Mouse (Mus musculus) C3H10T1/2 (cell line): ENCODE measurements around the gene Zkscan4. TPM values are rescaled to one million over a fixed set of nuclear protein-coding genes. Genes with fewer than 3 reads are reported as not detected.

ENCODE experiments used
- polyA plus RNA-seq, 2 experiments: library from polyadenylated mRNA; unstranded; fragments of >200 nt; fragmentation: generic; extraction: Trizol; gene quantifications; one replicate each; pipeline ENCODE4 v1.2.1; 2012; ENCODE audit warnings: missing spikeins in 2 of 2

Zkscan4 gene
- polyA plus RNA-seq = under 1 TPM in 1 of 2 experiments, not detected in 1; 0.33 TPM

DNA sequence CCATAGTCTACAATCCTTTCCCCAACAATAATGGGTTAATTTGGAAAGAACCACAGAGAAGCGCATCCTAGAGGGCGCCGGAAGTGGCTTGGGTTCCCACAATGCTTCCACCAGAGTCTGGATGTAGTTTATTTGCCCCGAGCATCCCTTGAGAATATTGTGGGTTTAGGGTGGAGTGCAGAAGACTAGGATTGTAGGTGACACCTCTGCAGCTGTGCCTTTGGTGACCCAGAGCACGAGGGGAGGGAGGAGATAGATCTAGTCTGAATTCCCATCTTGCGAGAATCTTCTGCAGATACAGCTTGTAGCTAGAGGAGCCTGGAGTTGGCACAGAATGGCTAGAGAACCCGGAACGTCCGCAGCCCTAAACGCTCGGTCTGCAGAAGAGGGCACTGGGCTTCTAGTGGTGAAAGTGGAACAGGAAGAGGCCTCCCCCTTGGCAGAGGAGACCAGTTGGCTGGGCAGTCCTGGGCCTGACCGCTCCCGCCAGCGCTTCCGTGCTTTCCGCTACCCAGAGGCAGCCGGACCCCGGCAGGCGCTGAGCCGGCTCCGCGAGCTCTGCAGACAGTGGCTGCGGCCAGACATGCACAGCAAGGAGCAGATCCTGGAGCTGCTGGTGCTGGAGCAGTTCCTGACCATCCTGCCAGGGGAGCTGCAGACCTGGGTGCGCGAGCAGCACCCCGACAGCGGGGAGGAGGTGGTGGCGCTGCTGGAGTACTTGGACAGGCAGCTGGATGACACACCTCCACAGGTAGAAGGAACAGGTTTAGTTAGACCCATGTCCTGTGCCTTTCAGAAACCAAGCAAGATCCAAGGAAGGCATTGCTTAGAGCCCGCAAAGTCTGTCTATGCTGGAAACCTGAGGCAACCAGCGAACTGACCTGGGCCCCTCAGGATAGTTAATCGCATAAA lies at the start of gene Zkscan4, which contains the start of gene Gm10065:
Gene Zkscan4, plus strand, starts transcription at position 149 of the 912 bp plus-strand sequence.
Gene Gm10065, minus strand, starts transcription at position 683 of the 912 bp plus-strand sequence.

DNA sequence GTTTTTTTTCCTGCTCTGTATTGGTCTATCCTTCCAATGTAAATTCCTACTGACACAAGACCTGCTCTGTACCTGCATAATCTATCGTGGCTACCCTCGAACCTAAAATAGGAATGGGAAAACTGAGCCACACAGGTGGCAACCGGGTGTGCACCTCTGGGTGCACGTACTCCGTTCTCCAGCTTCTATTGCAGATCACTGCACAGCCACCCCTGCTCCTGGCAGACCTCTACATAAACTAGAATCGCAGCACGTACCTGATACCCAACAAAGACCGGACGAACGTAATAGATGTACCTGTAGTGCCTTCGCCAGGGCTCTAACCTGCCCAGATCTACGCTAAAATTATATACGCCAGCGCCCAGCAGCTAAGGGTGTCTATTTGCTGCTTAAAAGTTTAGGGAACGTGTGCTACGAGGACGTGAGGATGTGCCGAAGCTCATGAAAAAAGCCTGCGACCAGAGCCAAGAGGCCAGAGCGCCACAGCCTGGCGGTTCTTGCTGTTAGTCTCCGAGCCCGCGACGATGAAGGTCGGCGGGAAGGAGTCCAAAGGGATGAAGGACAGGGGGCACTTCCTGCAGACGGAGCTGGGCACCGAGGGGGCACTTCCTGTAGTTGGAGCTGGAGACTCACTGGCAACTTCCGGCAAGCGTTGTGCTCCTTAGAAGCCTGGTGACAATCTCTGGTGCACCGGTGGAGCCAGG lies 38.1 kb upstream of the Zkscan4 start, which contains the start of gene Pgbd1:
Gene Pgbd1, minus strand, starts transcription at position 556 of the 704 bp plus-strand sequence.

GRCm38 (mm10) chr13:21453449-21453848 lies 25.3 kb upstream of the Zkscan4 start, which contains the start of gene Zscan26:
Gene Zscan26 (minus strand): TSS chr13:21453730.

DNA sequence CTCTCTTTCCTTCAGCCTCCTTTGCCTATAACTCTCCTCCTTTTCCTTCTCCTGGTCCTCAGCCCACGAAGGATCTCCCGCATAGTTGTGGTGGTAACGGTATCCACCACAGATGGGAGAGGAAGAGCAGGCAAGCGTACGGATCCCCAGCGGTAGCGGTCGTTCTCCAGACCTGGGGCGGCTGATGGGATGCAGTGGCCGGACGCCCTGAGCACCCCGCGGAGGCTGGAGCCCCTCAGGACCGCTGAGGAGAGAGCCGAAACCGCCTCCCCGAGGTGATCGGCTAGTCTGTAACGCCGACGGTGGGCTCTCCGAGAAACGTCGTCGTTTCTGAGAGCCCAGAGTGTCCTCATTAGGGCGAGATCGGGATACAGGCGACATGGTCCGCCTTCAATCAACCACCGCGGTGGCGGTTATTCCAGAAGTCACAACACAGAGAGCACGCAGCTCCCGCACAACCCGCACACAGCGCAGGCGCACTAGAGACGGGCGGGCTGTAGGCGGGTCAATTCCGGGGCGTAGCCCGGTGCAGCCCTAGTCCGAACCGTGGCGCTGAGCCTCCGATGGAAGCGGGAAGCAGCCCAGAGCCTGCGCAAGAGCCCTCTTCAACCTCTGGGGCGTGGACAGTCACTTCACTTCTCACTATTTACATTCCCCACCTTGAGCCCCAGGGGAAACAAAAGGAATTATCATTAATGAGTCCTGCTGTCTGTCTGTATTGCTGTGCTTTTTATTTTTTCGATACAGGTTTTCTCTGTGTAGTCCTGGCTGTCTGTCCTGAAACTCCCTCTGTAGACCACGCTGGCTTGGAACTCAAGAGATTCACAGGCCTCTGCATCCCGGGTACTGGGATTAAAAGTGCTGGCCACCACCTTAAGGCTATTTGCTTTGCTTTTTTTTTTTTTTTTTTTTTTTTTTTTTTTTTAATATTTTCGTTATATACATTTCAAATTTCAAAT lies 10.4 kb upstream of the Zkscan4 start, which contains the start of gene Nkapl:
Gene Nkapl, minus strand, starts transcription at position 449 of the 959 bp plus-strand sequence.

GRCm38 (mm10) chr13:21495080-21495479 lies 16.4 kb downstream of the Zkscan4 start, which contains the start of gene AK157302:
Gene AK157302 (plus strand): TSS chr13:21495223.

GRCm38 (mm10) chr13:21501182-21501581 lies 22.5 kb downstream of the Zkscan4 start, which contains the start of gene Gm11273:
Gene Gm11273 (minus strand): TSS chr13:21501418.

GRCm38 (mm10) chr13:21530781-21531201 lies 52.1 kb downstream of the Zkscan4 start, which contains the start of gene Zkscan8:
Gene Zkscan8 (minus strand): TSS chr13:21531120.

Other genes starting within 250 kb of the Zkscan4 start
- gene Gpx5, start 186.2 kb upstream of the Zkscan4 start, polyA plus RNA-seq = not detected
- not detected for gene Gpx6, start 166.8 kb upstream of the Zkscan4 start, polyA plus RNA-seq
- not detected for gene Olfr1367, start 132.0 kb upstream of the Zkscan4 start, polyA plus RNA-seq
- gene Zscan12, start 116.1 kb upstream of the Zkscan4 start, polyA plus RNA-seq = 1 to 10 TPM in 1 of 2 experiments, under 1 TPM in 1; 0.33 to 4.3 TPM
- 10 to 100 TPM in 1 of 2 experiments, 1 to 10 TPM in 1; 1.0 to 19.6 TPM for gene Zkscan3, start 76.2 kb upstream of the Zkscan4 start, polyA plus RNA-seq
- gene Pgbd1, start 37.8 kb upstream of the Zkscan4 start, polyA plus RNA-seq = not detected
- 1 to 10 TPM in 1 of 2 experiments, under 1 TPM in 1; 0.18 to 5.0 TPM for gene Zscan26, start 25.2 kb upstream of the Zkscan4 start, polyA plus RNA-seq
- not detected for gene Nkapl, start 10.4 kb upstream of the Zkscan4 start, polyA plus RNA-seq
- gene Gm10065, start 534 bp downstream of the Zkscan4 start, polyA plus RNA-seq = not detected
- under 1 TPM; 0.14 to 0.60 TPM for gene AK157302, start 16.3 kb downstream of the Zkscan4 start, polyA plus RNA-seq
- gene Gm11273, start 22.5 kb downstream of the Zkscan4 start, polyA plus RNA-seq = 10 to 100 TPM; 15.6 to 26.8 TPM
- 1 to 10 TPM in 1 of 2 experiments, under 1 TPM in 1; 0.26 to 1.2 TPM for gene Zkscan8, start 52.2 kb downstream of the Zkscan4 start, polyA plus RNA-seq
- gene Olfr1366, start 63.9 kb downstream of the Zkscan4 start, polyA plus RNA-seq = under 1 TPM; 0.01 to 0.05 TPM
- not detected for gene Olfr1535, start 81.0 kb downstream of the Zkscan4 start, polyA plus RNA-seq
- gene Olfr1364, start 102.9 kb downstream of the Zkscan4 start, polyA plus RNA-seq = not detected
- gene Olfr1362, start 135.1 kb downstream of the Zkscan4 start, polyA plus RNA-seq = not detected
- gene Olfr11, start 163.6 kb downstream of the Zkscan4 start, polyA plus RNA-seq = under 1 TPM in 1 of 2 experiments, not detected in 1; 0.02 TPM
- not detected for gene Olfr1361, start 184.5 kb downstream of the Zkscan4 start, polyA plus RNA-seq
- not detected for gene Olfr1360, start 198.5 kb downstream of the Zkscan4 start, polyA plus RNA-seq
- gene Olfr1359, start 219.2 kb downstream of the Zkscan4 start, polyA plus RNA-seq = not detected
- gene Hist1h2bl, start 237.2 kb downstream of the Zkscan4 start, polyA plus RNA-seq = 10 to 100 TPM in 1 of 2 experiments, 1 to 10 TPM in 1; 3.1 to 18.5 TPM
- 10 to 100 TPM; 16.9 to 23.6 TPM for gene Hist1h2ai, start 237.5 kb downstream of the Zkscan4 start, polyA plus RNA-seq
- gene Hist1h3h, start 238.8 kb downstream of the Zkscan4 start, polyA plus RNA-seq = 10 to 100 TPM; 14.5 to 88.7 TPM
- gene Hist1h2bm, start 243.1 kb downstream of the Zkscan4 start, polyA plus RNA-seq = 10 to 100 TPM in 1 of 2 experiments, 1 to 10 TPM in 1; 2.2 to 12.6 TPM